Mouse (Mus musculus) G1E (cell line): ENCODE measurements around the gene Evl.

Source experiments
- CTCF ChIP-seq: IDR thresholded peaks from 2 replicates; pipeline ENCODE4 v1.5.1; 2012; ENCODE audit warnings: low read depth, low read length, inconsistent platforms, mixed read lengths
- GATA1 ChIP-seq: IDR thresholded peaks from 2 replicates; pipeline ENCODE4 v1.6.1; 2012; ENCODE audit warnings: borderline replicate concordance, low read length, inconsistent platforms, mixed read lengths
- TAL1 ChIP-seq: conservative IDR thresholded peaks from 2 replicates; pipeline ENCODE4 v1.6.1; 2012; ENCODE audit warnings: low read depth, low read length, inconsistent platforms, mixed read lengths

DNA sequence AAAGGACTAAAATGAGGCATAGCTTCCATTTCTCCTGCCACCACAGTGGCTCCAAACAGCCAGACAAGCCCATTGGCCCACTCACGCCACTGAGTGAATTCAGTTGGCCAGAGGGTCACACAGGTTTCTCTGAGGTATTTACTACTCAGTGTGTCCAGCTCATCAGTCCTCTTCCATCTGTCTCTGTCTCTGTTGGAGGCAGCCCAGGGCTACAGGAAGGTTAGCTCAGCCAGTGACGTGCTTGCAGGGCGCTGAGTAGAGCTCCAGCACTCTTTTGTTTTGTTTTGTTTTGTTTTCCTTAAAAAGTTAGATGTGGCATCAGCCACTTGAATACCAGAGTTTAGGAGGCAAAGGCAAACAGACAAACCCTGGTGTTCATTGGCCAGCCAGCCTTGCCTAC lies 119.0 kb downstream of the Evl start:
- no peak for TF ChIP-seq CTCF
- no peak for TF ChIP-seq TAL1
- no peak for TF ChIP-seq GATA1
